In the genomic region with DNA sequence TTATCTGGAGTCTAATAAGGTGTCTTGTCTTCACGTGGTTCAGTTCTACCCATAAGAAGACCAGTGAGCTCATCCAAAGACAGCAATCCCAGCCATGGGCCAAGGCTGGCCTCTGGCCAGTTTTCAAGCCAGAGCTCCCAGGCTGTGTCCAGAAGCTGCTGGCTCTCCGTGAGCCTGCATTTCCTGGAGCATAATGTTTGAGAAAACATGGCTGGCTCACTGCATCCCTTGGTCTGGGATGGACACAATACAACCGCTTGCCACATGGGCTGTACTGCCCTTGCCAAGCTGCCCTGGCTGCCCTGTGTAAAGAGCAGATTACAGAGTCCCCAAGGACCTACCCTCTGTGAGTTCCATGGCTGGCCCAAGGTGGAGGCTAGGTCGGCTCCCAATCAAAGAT, we compare ENCODE assay signal across 9 mouse cellular contexts.
DNase-seq lines count a peak whose midpoint lies in the region; ATAC-seq and TF ChIP-seq lines count a peak whose summit lies in the region.
"Had no signal": no experiment of that assay in that cellular context is flagged by ENCODE, and none has a peak within 500 bp of the region (broad histone marks: within the 10 kb centered on the region; RNA-seq: fewer than 3 reads in every experiment).

No protein-coding gene starts in this region.

- H3K4me3 ChIP-seq in intestine, embryonic 16.5 days (ENCODE audit: low read length), result no peak overlapping the region
- no peak overlapping the region for H3K4me3 ChIP-seq in intestine, embryonic 15.5 days (replicated peaks)
- no peak overlapping the region for H3K4me3 ChIP-seq in lung, embryonic 14.5 days (ENCODE audit: low read depth, low read length)
- no peak overlapping the region for H3K4me3 ChIP-seq in limb, embryonic 10.5 days

- no peaks in the 10 kb centered on the region for H3K4me1 ChIP-seq in intestine, embryonic 16.5 days (ENCODE audit: control insufficient read depth, insufficient read depth, low read length)
- no peaks in the 10 kb centered on the region for H3K4me1 ChIP-seq in intestine, embryonic 15.5 days (replicated peaks)
- 0 out of 2 replicates have a peak, but pooled peaks cover 3% of the 10 kb centered on the region for H3K4me1 ChIP-seq in lung, embryonic 14.5 days (ENCODE audit: insufficient read depth)
- H3K4me1 ChIP-seq in limb, embryonic 10.5 days, result peaks cover 13% of the 10 kb centered on the region

- H3K4me2 ChIP-seq in intestine, embryonic 16.5 days (ENCODE audit: low read depth, low read length), result no peak overlapping the region
- no peak overlapping the region for H3K4me2 ChIP-seq in intestine, embryonic 15.5 days (replicated peaks)
- H3K4me2 ChIP-seq in lung, embryonic 14.5 days, result no peak overlapping the region

- peak; percentile 91 for DNase-seq in brain, adult 2 months (ENCODE audit: low read depth, low spot score)
- peak; percentile 78 to 82 for DNase-seq in heart, adult 9 months (ENCODE audit: low spot score in 2 of 2)
- peak; percentile 83 for DNase-seq in lung, embryonic 14.5 days
- no peak for DNase-seq in limb, embryonic 10.5 days (ENCODE audit: low spot score)
- DNase-seq in layer of hippocampus, postnatal 36 days, result no peak
- no peak for DNase-seq in embryo, embryonic 11 days

- peaks cover 2% of the 10 kb centered on the region; the same call in 1 of the 2 replicates for H3K9me3 ChIP-seq in intestine, embryonic 16.5 days (ENCODE audit: control insufficient read depth, low read length)
- no peaks in the 10 kb centered on the region for H3K9me3 ChIP-seq in intestine, embryonic 15.5 days
- no peaks in the 10 kb centered on the region for H3K9me3 ChIP-seq in lung, embryonic 14.5 days (ENCODE audit: low read depth, low read length)
- no peaks in the 10 kb centered on the region for H3K9me3 ChIP-seq in limb, embryonic 10.5 days (replicated peaks)

- no peak for TF ChIP-seq CTCF in lung, embryonic 14.5 days (IDR thresholded peaks at IDR 0.05; ENCODE audit: low read depth)

- H3K27me3 ChIP-seq in intestine, embryonic 16.5 days (replicated peaks; ENCODE audit: control insufficient read depth, insufficient read depth, low read length), result no peaks in the 10 kb centered on the region
- H3K27me3 ChIP-seq in intestine, embryonic 15.5 days (replicated peaks), result no peaks in the 10 kb centered on the region
- no peaks in the 10 kb centered on the region for H3K27me3 ChIP-seq in lung, embryonic 14.5 days (ENCODE audit: insufficient read depth, low read length)
- no peaks in the 10 kb centered on the region for H3K27me3 ChIP-seq in limb, embryonic 10.5 days (ENCODE audit: low read depth, poor library complexity, severe bottlenecking)

- WGBS in intestine, embryonic 16.5 days, result 51% methylated on average over 4 of the region's 4 CpGs
- WGBS in intestine, embryonic 15.5 days, result 59% methylated on average over 4 of the region's 4 CpGs
- 55% methylated on average over 4 of the region's 4 CpGs for WGBS in lung, embryonic 14.5 days
- 81% methylated on average over 4 of the region's 4 CpGs for WGBS in limb, embryonic 10.5 days

- no peak overlapping the region for H3K9ac ChIP-seq in intestine, embryonic 16.5 days (ENCODE audit: low read depth, low read length)
- no peak overlapping the region for H3K9ac ChIP-seq in intestine, embryonic 15.5 days
- no peak overlapping the region for H3K9ac ChIP-seq in lung, embryonic 14.5 days

- 0 out of 2 replicates have a peak overlapping the region, but pooled peaks have one; percentile 15 for H3K27ac ChIP-seq in intestine, embryonic 16.5 days (ENCODE audit: low read length)
- H3K27ac ChIP-seq in intestine, embryonic 15.5 days, result no peak overlapping the region
- no peak overlapping the region; the same call in 1 of the 2 replicates for H3K27ac ChIP-seq in lung, embryonic 14.5 days (ENCODE audit: low read depth)
- H3K27ac ChIP-seq in limb, embryonic 10.5 days, result no peak overlapping the region
- H3K27ac ChIP-seq: macrophage had no signal

- H3K36me3 ChIP-seq in intestine, embryonic 16.5 days (ENCODE audit: control insufficient read depth, insufficient read depth, low read length), result no peaks in the 10 kb centered on the region
- no peaks in the 10 kb centered on the region for H3K36me3 ChIP-seq in intestine, embryonic 15.5 days
- no peaks in the 10 kb centered on the region for H3K36me3 ChIP-seq in lung, embryonic 14.5 days (ENCODE audit: insufficient read depth)
- H3K36me3 ChIP-seq in limb, embryonic 10.5 days, result no peaks in the 10 kb centered on the region

- ATAC-seq in intestine, embryonic 16.5 days, result peak; percentile 36; the same call in 1 of the 2 replicates
- no peak for ATAC-seq in intestine, embryonic 15.5 days
- peak; percentile 77 for ATAC-seq in lung, embryonic 14.5 days (ENCODE audit: insufficient read depth)

Comparison
In these comparisons a context has a peak if more than half of its experiments do, and no peak if none do; other contexts are left out.
1. DNase-seq: peak in brain, adult 2 months (single experiment), heart, adult 9 months (2 of 2) and lung, embryonic 14.5 days (single experiment); none in limb, embryonic 10.5 days (single experiment), layer of hippocampus, postnatal 36 days (0 of 2) and embryo, embryonic 11 days (single experiment).